Comparison of ENCODE assay signal across 10 mouse cellular contexts in the genomic region with DNA sequence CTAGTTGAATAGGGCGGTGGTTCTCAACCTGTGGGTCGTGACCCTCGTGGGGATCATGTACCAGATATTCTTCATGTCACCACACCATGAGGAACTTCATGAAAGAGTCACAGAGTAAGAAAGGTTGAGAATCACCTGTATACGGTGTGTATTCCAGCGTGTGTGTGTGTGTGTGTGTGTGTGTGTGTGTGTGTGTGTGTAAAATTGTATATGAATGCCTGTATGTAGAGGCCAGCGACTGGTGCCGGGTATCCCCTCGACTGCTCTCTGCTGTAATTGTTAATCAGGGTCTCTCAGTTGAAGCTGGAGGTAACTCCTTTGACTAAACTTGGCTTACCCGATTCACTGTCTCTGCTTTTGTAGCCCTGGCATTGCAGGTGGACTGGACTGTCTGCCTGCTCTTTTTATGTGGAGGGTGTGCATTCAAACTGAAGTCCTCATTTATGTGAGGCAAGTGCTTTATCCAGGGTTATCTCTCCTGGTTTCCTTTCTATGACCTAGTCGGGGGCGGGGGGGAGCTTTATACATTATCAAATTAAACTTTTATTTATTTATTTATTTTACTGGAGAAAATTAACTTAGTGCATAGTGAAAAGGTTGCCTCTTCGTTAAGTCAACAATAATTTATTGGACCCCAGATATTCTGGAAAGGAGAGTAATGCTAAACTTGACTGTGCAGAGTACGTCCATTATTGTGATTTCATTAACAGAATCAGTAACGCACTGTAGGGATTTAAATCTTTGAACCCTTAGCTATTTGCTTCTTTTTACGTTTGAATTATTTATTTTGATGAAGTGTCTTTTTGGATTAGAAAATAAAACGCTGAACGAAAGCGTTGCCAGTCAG. TPM values are rescaled to one million over a fixed set of nuclear protein-coding genes. Genes with fewer than 3 reads are reported as not detected.
DNase-seq lines count a peak whose midpoint lies in the region; ATAC-seq lines count a peak whose summit lies in the region.
"Had no signal": no experiment of that assay in that cellular context is flagged by ENCODE, and none has a peak within 500 bp of the region (broad histone marks: within the 10 kb centered on the region; RNA-seq: fewer than 3 reads in every experiment).

No protein-coding gene starts in this region.

- H3K27ac ChIP-seq in heart, embryonic 16.5 days (ENCODE audit: low read length) = no peak overlapping the region
- H3K27ac ChIP-seq in hindbrain, embryonic 14.5 days = peak overlapping the region; percentile 46
- peak overlapping the region; percentile 41 for H3K27ac ChIP-seq in midbrain, embryonic 13.5 days

- intact Hi-C loops in left cerebral cortex, postnatal 36 days (cut with DNase I) = loop anchor here (1.0 to 5.0 kb wide), 2 partner anchors 48 to 256 kb away; a partner anchor contains a TSS

- 51% methylated on average over 18 of the region's 18 CpGs for WGBS in heart, embryonic 16.5 days
- 50% methylated on average over 18 of the region's 18 CpGs for WGBS in hindbrain, embryonic 14.5 days
- WGBS in midbrain, embryonic 13.5 days = 53% methylated on average over 18 of the region's 18 CpGs

- H3K4me3 ChIP-seq in heart, embryonic 16.5 days (ENCODE audit: low read length) = peak overlapping the region; percentile 50
- H3K4me3 ChIP-seq in hindbrain, embryonic 14.5 days (replicated peaks; ENCODE audit: low read length) = peak overlapping the region; percentile 47
- H3K4me3 ChIP-seq in midbrain, embryonic 13.5 days (replicated peaks) = peak overlapping the region; percentile 48

- no peaks in the 10 kb centered on the region for H3K36me3 ChIP-seq in heart, embryonic 16.5 days (ENCODE audit: control insufficient read depth, insufficient read depth)
- H3K36me3 ChIP-seq in hindbrain, embryonic 14.5 days (replicated peaks; ENCODE audit: control insufficient read depth, insufficient read depth) = no peaks in the 10 kb centered on the region
- no peaks in the 10 kb centered on the region for H3K36me3 ChIP-seq in midbrain, embryonic 13.5 days

- no peaks in the 10 kb centered on the region for H3K9me3 ChIP-seq in heart, embryonic 16.5 days (replicated peaks; ENCODE audit: control insufficient read depth, low read length)
- H3K9me3 ChIP-seq in hindbrain, embryonic 14.5 days (ENCODE audit: control insufficient read depth, low read length) = no peaks in the 10 kb centered on the region
- H3K9me3 ChIP-seq in midbrain, embryonic 13.5 days = no peaks in the 10 kb centered on the region

- H3K4me2 ChIP-seq in heart, embryonic 16.5 days (ENCODE audit: low read depth, low read length) = peak overlapping the region; percentile 74
- peak overlapping the region; percentile 64 for H3K4me2 ChIP-seq in hindbrain, embryonic 14.5 days (replicated peaks)
- H3K4me2 ChIP-seq in midbrain, embryonic 13.5 days (replicated peaks) = peak overlapping the region; percentile 57

- H3K27me3 ChIP-seq in heart, embryonic 16.5 days (ENCODE audit: control insufficient read depth, insufficient read depth, low read length) = no peaks in the 10 kb centered on the region
- H3K27me3 ChIP-seq in hindbrain, embryonic 14.5 days (ENCODE audit: control insufficient read depth, insufficient read depth, low read length) = no peaks in the 10 kb centered on the region
- H3K27me3 ChIP-seq in midbrain, embryonic 13.5 days = no peaks in the 10 kb centered on the region

- no peak for ATAC-seq in heart, embryonic 16.5 days (replicated peaks; ENCODE audit: extremely low read depth, insufficient read depth, low FRiP score)
- peak; percentile 27; the same call in 1 of the 2 replicates for ATAC-seq in common myeloid progenitor, adult 5-6 weeks (replicated peaks; ENCODE audit: low read depth, poor library complexity, severe bottlenecking)
- peak; percentile 43 for ATAC-seq in hindbrain, embryonic 14.5 days (ENCODE audit: low FRiP score)
- ATAC-seq in midbrain, embryonic 13.5 days = peak; percentile 75
- ATAC-seq in frontal cortex, adult (ENCODE audit: low TSS enrichment) = no peak

- no peak for DNase-seq in heart, postnatal 4 days
- DNase-seq in hindbrain, embryonic 14.5 days (ENCODE audit: low spot score) = peak; percentile 32
- DNase-seq in frontal cortex, adult 2 months (ENCODE audit: extremely low spot score in 1 of 2, low spot score in 1 of 2) = no peak
- DNase-seq in left cerebral cortex, postnatal 36 days (ENCODE audit: low spot score in 2 of 2) = no peak

- peak overlapping the region; percentile 52; the same call in 1 of the 2 replicates for H3K9ac ChIP-seq in heart, embryonic 16.5 days (ENCODE audit: low read length)
- H3K9ac ChIP-seq in hindbrain, embryonic 14.5 days = peak overlapping the region; percentile 52
- no peak overlapping the region for H3K9ac ChIP-seq in midbrain, embryonic 13.5 days (replicated peaks)

- peaks cover 3% of the 10 kb centered on the region for H3K4me1 ChIP-seq in heart, embryonic 16.5 days (ENCODE audit: control insufficient read depth, insufficient read depth, low read length)
- H3K4me1 ChIP-seq in hindbrain, embryonic 14.5 days (replicated peaks; ENCODE audit: control insufficient read depth, insufficient read depth, low read length) = peaks cover 11% of the 10 kb centered on the region
- H3K4me1 ChIP-seq in midbrain, embryonic 13.5 days (replicated peaks) = peaks cover 35% of the 10 kb centered on the region

RNA-seq across cellular contexts. Expression of a gene that starts 47.2 kb away (rescaled TPM):
- polyA plus RNA-seq in heart, embryonic 16.5 days (2015; fragmentation: Nextera tagmentation; extraction: Ambion mirVana) = 0.71 and 0.85 TPM in 2 replicates
- total RNA-seq in heart, postnatal 4 days (2021) = under 1 TPM; 0.21 to 0.41 TPM
- total RNA-seq in common myeloid progenitor, adult 5-6 weeks (2017) = 0.41 TPM in 1 of 2 replicates, not detected in the other
- polyA plus RNA-seq in hindbrain, embryonic 14.5 days (2014; fragmentation: Nextera tagmentation; extraction: Ambion mirVana) = 60.6 and 64.0 TPM in 2 replicates
- polyA plus RNA-seq in midbrain, embryonic 13.5 days (2015; fragmentation: Nextera tagmentation; extraction: Ambion mirVana) = 28.5 and 32.1 TPM in 2 replicates
- polyA plus RNA-seq in frontal cortex, adult 2 months (2012; rRNA removed) = 59.2 and 71.1 TPM in 2 replicates
- 100 to 1,000 TPM; 299 to 321 TPM for total RNA-seq in left cerebral cortex, postnatal 36 days (2021)
- total RNA-seq: MEL; neutrophil, adult 5-6 weeks had no signal

Comparison
In these comparisons a context has a peak if more than half of its experiments do, and no peak if none do; other contexts are left out.
1. ATAC-seq: peak in common myeloid progenitor, adult 5-6 weeks (single experiment), hindbrain, embryonic 14.5 days (single experiment) and midbrain, embryonic 13.5 days (single experiment); none in heart, embryonic 16.5 days (single experiment) and frontal cortex, adult (single experiment).
2. RNA of a gene that starts 47.2 kb away (polyA plus RNA-seq): 59.2 to 71.1 TPM in frontal cortex, adult 2 months, 60.6 to 64.0 TPM in hindbrain, embryonic 14.5 days and 28.5 to 32.1 TPM in midbrain, embryonic 13.5 days; 0.71 to 0.85 TPM in heart, embryonic 16.5 days; every median in the first group is over 10 times any median in the second.
3. Peak in every context shown above with its lines, with median percentiles within 50 percentile points of each other: H3K4me2 ChIP-seq and H3K4me3 ChIP-seq.